Mouse (Mus musculus) mouse embryonic stem cell (cell line): Measurements from ENCODE around the gene Cenpw.

Experiments used
- in situ Hi-C, 2 experiments: fragments of 300-500 bp; cut with MboI; formaldehyde crosslinking; loops; 1 replicate in 1 of 2; 3 replicates in 1 of 2; pipeline ENCODE4 v1.14.3; 2019 to 2020; ENCODE audit warnings: low sequenced_read_pairs in 2 of 2, low pct_unique_long_range_greater_than_20kb in 1 of 2, mixed read lengths in 1 of 2; ENCODE audit not compliant: unreplicated experiment in 1 of 2

The Cenpw gene

GRCm38 (mm10) chr10:30199916-30200826 is at the start of gene Cenpw:
Gene Cenpw, minus strand, starts transcription at chr10:30200560.
- in situ Hi-C loops = no loop called here

DNA sequence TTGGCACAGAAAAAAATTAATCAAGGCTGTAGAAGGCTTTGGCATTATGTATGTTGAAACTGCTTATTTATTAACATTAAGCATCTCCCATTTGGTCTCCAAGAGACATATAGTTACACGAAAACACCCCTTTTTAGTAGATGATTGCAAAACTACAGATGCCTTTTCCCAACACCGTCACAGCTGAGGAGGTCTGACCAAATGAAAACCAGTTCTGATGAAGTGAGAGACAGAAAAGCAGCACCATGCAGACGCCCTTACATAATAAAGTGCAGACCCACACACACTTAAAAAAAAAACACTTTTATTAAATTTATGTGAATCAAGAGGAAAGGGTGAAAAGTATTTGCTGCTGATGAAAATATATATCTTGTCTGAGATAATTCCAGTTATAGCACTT is 49.3 kb upstream of the Cenpw start:
- in situ Hi-C loops = no loop called here

- in situ Hi-C loops = no loop called here
These were observed 859 bp downstream of the Cenpw start for GRCm38 (mm10) chr10:30199501-30199900.

DNA sequence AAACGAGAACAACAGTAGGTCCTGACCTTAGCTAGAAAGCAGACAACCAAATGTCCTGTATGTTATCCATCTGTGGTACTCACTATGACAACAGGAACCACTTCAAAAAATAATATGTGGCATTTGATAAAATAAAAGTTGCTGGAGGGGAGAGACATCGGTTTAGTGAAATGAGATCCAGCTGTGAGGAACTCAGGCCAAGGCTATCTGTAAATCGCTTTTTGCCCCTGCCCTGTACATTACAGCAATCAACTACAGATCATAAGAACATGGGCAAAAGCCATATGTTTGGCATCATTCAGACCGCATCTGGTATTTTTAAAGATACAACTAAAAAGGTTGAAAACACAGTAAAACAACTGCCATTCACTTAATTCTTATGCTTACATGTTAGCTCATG is 32.7 kb downstream of the Cenpw start:
- in situ Hi-C loops = no loop called here
